Mouse (Mus musculus) lung, embryonic 16.5 days (tissue): ENCODE results near the gene Aldh3b2. TPM values are rescaled to one million over a fixed set of nuclear protein-coding genes. Genes with fewer than 3 reads are reported as not detected.

Experiments used
- ATAC-seq: fragments of 200-750 bp; cut with Nextera tagmentation; 2 replicates; pipeline ENCODE4 v1.8.0; 2017; ENCODE audit warnings: low read depth, mild to moderate bottlenecking, moderate library complexity
- H3K27ac ChIP-seq: fragments of 300-500 bp; sonication (generic); 2 replicates; pipeline ENCODE4 v1.5.1; 2014; ENCODE audit warnings: mild to moderate bottlenecking, control low read depth, low read length
- H3K27me3 ChIP-seq: fragments of 300-500 bp; sonication (generic); 2 replicates; pipeline ENCODE4 v1.6.1; 2014; ENCODE audit warnings: low read depth, low read length, mixed read lengths; ENCODE audit not compliant: control insufficient read depth, insufficient read depth
- H3K36me3 ChIP-seq: fragments of 300-500 bp; sonication (generic); 2 replicates; pipeline ENCODE4 v1.6.1; 2014; ENCODE audit warnings: low read length; ENCODE audit not compliant: control insufficient read depth, insufficient read depth
- H3K4me1 ChIP-seq: fragments of 300-500 bp; sonication (generic); replicated peaks from 2 replicates; pipeline ENCODE4 v1.6.1; 2014; ENCODE audit warnings: low read length, mixed read lengths; ENCODE audit not compliant: control insufficient read depth, insufficient read depth
- H3K4me2 ChIP-seq: fragments of 300-500 bp; sonication (generic); 2 replicates; pipeline ENCODE4 v1.6.1; 2014; ENCODE audit warnings: low read depth, low read length, control low read depth
- H3K4me3 ChIP-seq: fragments of 300-500 bp; sonication (generic); 2 replicates; pipeline ENCODE4 v1.5.1; 2014; ENCODE audit warnings: mild to moderate bottlenecking, low read length, control low read depth
- H3K9ac ChIP-seq: fragments of 300-500 bp; sonication (generic); 2 replicates; pipeline ENCODE4 v1.6.1; 2014; ENCODE audit warnings: low read length, control low read depth
- H3K9me3 ChIP-seq: fragments of 300-500 bp; sonication (generic); 2 replicates; pipeline ENCODE4 v1.6.1; 2016; ENCODE audit warnings: low read length; ENCODE audit not compliant: control insufficient read depth
- WGBS: fragments of 180-500 bp; shearing (Covaris S2); extraction: QIAGEN DNeasy Blood & Tissue Kit; methylation state at CpG from one replicate; pipeline ENCODE4 v1.1.7; 2014; 5-methylcytosine and 5-hydroxymethylcytosine counted together
- polyA plus RNA-seq: library from polyadenylated mRNA; unstranded; fragments of >200 nt; fragmentation: Nextera tagmentation; extraction: Ambion mirVana; gene quantifications from 2 replicates; pipeline ENCODE4 v1.2.1, GENCODE M21; 2015

Aldh3b2 gene
- 1.8 and 2.0 TPM in 2 replicates for polyA plus RNA-seq

GRCm38 (mm10) chr19:3972229-3972628, at the start of gene Aldh3b2:
TSS of gene Aldh3b2 (plus strand) at chr19:3972328.
- 16% methylated on average over 9 of the region's 9 CpGs for WGBS
- Histone ChIP-seq H3K27ac (0 out of 2 replicates have a peak within 1 kb of the TSS, but pooled peaks have one; percentile 6), H3K4me2 (no peak within 1 kb of the TSS)

GRCm38 (mm10) chr19:3922661-3923371, 49.3 kb upstream of the Aldh3b2 start:
- ATAC-seq, result no peak
- no peaks in the 10 kb centered on the region for H3K27me3 ChIP-seq
- H3K4me2 ChIP-seq, result no peak overlapping the region
- H3K4me1 ChIP-seq, result peaks cover 19% of the 10 kb centered on the region
- no peak overlapping the region; the same call in 1 of the 2 replicates for H3K27ac ChIP-seq
- no peak overlapping the region for H3K4me3 ChIP-seq
- H3K36me3 ChIP-seq, result no peaks in the 10 kb centered on the region
- 41% methylated on average over 10 of the region's 10 CpGs for WGBS
- H3K9ac ChIP-seq, result no peak overlapping the region
- no peaks in the 10 kb centered on the region for H3K9me3 ChIP-seq

More at GRCm38 (mm10) chr19:3972229-3972628, at the start of gene Aldh3b2:
- no peak within 1 kb of the TSS for H3K4me3 ChIP-seq
- ATAC-seq, result peak; percentile 70; the same call in 1 of the 2 replicates
- no peaks in the 10 kb centered on the region for H3K9me3 ChIP-seq
- no peak within 1 kb of the TSS for H3K9ac ChIP-seq
- no peaks in the 10 kb centered on the region for H3K4me1 ChIP-seq
- H3K27me3 ChIP-seq, result no peaks in the 10 kb centered on the region
- H3K36me3 ChIP-seq, result no peaks in the 10 kb centered on the region

- H3K9ac ChIP-seq, result no peak overlapping the region
- 33% methylated on average over 13 of the region's 13 CpGs for WGBS
- H3K4me1 ChIP-seq, result peaks cover 19% of the 10 kb centered on the region
- peak overlapping the region; percentile 53; the same call in 1 of the 2 replicates for H3K27ac ChIP-seq
- H3K36me3 ChIP-seq, result no peaks in the 10 kb centered on the region
- H3K4me3 ChIP-seq, result no peak overlapping the region
- H3K4me2 ChIP-seq, result no peak overlapping the region
- no peaks in the 10 kb centered on the region for H3K9me3 ChIP-seq
- ATAC-seq, result peak; percentile 23
- H3K27me3 ChIP-seq, result no peaks in the 10 kb centered on the region
Measured at GRCm38 (mm10) chr19:3923586-3923985, 48.5 kb upstream of the Aldh3b2 start.

- no peak overlapping the region for H3K4me2 ChIP-seq
- no peak overlapping the region for H3K4me3 ChIP-seq
- H3K27me3 ChIP-seq, result no peaks in the 10 kb centered on the region
- H3K27ac ChIP-seq, result peak overlapping the region; percentile 26; the same call in 1 of the 2 replicates
- ATAC-seq, result no peak
- WGBS, result 71% methylated on average over 8 of the region's 8 CpGs
- H3K4me1 ChIP-seq, result peaks cover 23% of the 10 kb centered on the region
- H3K9ac ChIP-seq, result no peak overlapping the region
- no peaks in the 10 kb centered on the region for H3K9me3 ChIP-seq
- H3K36me3 ChIP-seq, result no peaks in the 10 kb centered on the region
Measured at GRCm38 (mm10) chr19:3924190-3924589, 47.9 kb upstream of the Aldh3b2 start.

GRCm38 (mm10) chr19:3924868-3925267, 47.3 kb upstream of the Aldh3b2 start:
- Histone ChIP-seq H3K9ac (no peak overlapping the region), H3K36me3 (no peaks in the 10 kb centered on the region), H3K4me1 (peaks cover 30% of the 10 kb centered on the region), H3K27ac (no peak overlapping the region), H3K4me2 (no peak overlapping the region), H3K27me3 (no peaks in the 10 kb centered on the region), H3K9me3 (no peaks in the 10 kb centered on the region), H3K4me3 (no peak overlapping the region)
- ATAC-seq, result no peak
- 92% methylated on average over 7 of the region's 7 CpGs for WGBS

- H3K27me3 ChIP-seq, result no peaks in the 10 kb centered on the region
Measured at GRCm38 (mm10) chr19:3925859-3926258, 46.3 kb upstream of the Aldh3b2 start.

GRCm38 (mm10) chr19:3926279-3926678, 45.8 kb upstream of the Aldh3b2 start:
- no peak overlapping the region for H3K9ac ChIP-seq
- H3K4me2 ChIP-seq, result no peak overlapping the region
- ATAC-seq, result peak; percentile 32; the same call in 1 of the 2 replicates
- H3K9me3 ChIP-seq, result no peaks in the 10 kb centered on the region
- H3K4me3 ChIP-seq, result no peak overlapping the region
- no peaks in the 10 kb centered on the region for H3K36me3 ChIP-seq
- WGBS, result 35% methylated on average over 3 of the region's 3 CpGs
- no peaks in the 10 kb centered on the region for H3K27me3 ChIP-seq
- peaks cover 41% of the 10 kb centered on the region for H3K4me1 ChIP-seq
- peak overlapping the region; percentile 23; the same call in 1 of the 2 replicates for H3K27ac ChIP-seq

More at GRCm38 (mm10) chr19:3925859-3926258, 46.3 kb upstream of the Aldh3b2 start:
- Histone ChIP-seq H3K36me3 (no peaks in the 10 kb centered on the region), H3K4me2 (no peak overlapping the region), H3K4me1 (peaks cover 40% of the 10 kb centered on the region), H3K9me3 (no peaks in the 10 kb centered on the region), H3K9ac (no peak overlapping the region; the same call in 1 of the 2 replicates), H3K27ac (no peak overlapping the region; the same call in 1 of the 2 replicates), H3K4me3 (no peak overlapping the region)
- ATAC-seq, result no peak
- 71% methylated on average over 6 of the region's 6 CpGs for WGBS

GRCm38 (mm10) chr19:3926685-3927084, 45.4 kb upstream of the Aldh3b2 start:
- 62% methylated on average over 6 of the region's 6 CpGs for WGBS
- H3K4me3 ChIP-seq, result no peak overlapping the region
- ATAC-seq, result no peak
- H3K9me3 ChIP-seq, result no peaks in the 10 kb centered on the region
- H3K4me1 ChIP-seq, result peaks cover 41% of the 10 kb centered on the region
- H3K36me3 ChIP-seq, result no peaks in the 10 kb centered on the region
- H3K27ac ChIP-seq, result peak overlapping the region; percentile 23; the same call in 1 of the 2 replicates
- H3K9ac ChIP-seq, result no peak overlapping the region
- no peaks in the 10 kb centered on the region for H3K27me3 ChIP-seq
- H3K4me2 ChIP-seq, result no peak overlapping the region

GRCm38 (mm10) chr19:3927989-3928388, 44.1 kb upstream of the Aldh3b2 start:
- H3K4me3 ChIP-seq, result no peak overlapping the region
- no peak overlapping the region for H3K4me2 ChIP-seq
- no peaks in the 10 kb centered on the region for H3K36me3 ChIP-seq
- WGBS, result 77% methylated on average over 4 of the region's 4 CpGs
- peaks cover 37% of the 10 kb centered on the region for H3K4me1 ChIP-seq
- H3K27ac ChIP-seq, result no peak overlapping the region
- no peak overlapping the region for H3K9ac ChIP-seq
- H3K27me3 ChIP-seq, result no peaks in the 10 kb centered on the region
- no peaks in the 10 kb centered on the region for H3K9me3 ChIP-seq
- no peak for ATAC-seq
